Mouse (Mus musculus): ENCODE measurements around the gene Arpc1b. TPM values are rescaled to one million over a fixed set of nuclear protein-coding genes. Genes with fewer than 3 reads are reported as not detected.
A peak's percentile ranks its signal among the peaks of the same experiment; 100 is the strongest.

Gene Arpc1b
- total and polyA plus RNA-seq, 2 experiments = 30.9 to 137 TPM

DNA sequence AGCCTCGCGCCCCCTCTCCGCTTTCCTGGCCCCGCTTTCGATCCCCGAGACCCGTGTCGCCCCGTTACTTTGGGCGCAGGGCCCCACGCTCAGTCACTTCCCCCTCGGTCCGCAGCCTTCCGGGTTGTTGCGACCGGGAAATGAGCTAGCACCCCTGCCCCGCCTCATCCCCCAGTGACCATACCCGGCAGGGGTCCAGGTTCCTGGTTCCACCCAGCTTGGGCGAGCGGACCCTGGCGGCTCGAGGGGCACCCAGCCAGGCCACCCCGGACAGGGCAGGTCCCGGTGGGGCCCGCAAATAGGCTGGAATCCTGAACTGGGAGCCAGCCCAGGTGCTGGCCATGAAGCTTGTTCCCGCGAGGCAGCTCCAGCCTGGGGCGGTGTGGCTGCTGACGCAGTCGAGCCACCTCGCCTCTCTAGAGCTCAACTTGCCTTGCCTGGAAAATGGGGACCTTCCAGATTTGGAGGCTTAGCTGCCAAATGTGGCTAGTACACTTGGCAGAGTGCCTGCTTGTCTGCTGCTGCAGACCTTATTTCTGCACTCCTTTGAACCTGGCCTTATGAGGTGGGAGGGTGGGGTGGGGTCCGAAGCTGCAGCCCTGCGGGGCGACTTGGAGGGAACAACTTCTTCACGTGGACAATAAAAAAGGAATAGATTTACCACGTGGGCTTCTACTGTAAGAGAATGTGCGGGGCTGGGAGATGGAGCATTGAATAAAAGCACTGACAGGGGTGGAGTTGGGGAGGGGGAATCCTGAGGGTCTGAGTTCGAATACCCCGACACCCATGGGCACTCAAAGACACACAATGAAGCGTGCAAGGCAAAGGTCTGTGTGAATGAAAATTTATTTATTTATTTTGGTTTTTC is 825 bp downstream of the Arpc1b start:
- peak overlapping the region; percentile 86 for H3K4me3 ChIP-seq (ENCODE audit: insufficient read depth, low read depth, low read length)

DNA sequence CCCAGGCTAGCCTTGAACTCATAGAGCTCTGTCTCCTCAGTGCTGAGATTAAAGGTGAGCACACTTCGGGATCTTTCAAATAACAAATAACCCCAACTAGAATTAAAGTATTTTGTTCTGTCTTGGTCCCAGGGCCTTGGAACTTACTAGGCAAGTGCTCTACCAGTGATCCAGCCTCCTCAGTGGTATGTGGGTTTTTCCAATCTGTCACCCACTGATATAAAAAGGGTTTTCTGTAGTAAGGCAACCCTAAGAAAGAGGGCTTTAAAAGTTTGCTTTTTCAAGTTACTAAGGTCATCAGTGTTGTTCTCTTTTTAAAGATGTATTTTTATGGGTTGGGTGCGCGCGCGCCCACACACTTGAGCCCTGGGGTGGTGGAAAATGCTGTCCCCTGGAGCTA is 1.7 kb downstream of the Arpc1b start:
- no peak for TF ChIP-seq CTCF (IDR thresholded peaks at IDR 0.05; ENCODE audit: low read depth, low read length)
- TF ChIP-seq POLR2A (IDR thresholded peaks at IDR 0.05; ENCODE audit: extremely low read depth, insufficient read depth, low read length) = no peak
- Histone ChIP-seq H3K9ac (ENCODE audit: low read depth, low read length) (no peak overlapping the region), H3K27ac (replicated peaks; ENCODE audit: insufficient read depth, low read depth, low read length) (peak overlapping the region; percentile 60; the same call in 1 of the 2 replicates), H3K36me3 (ENCODE audit: control insufficient read depth, insufficient read depth, low read length) (no peaks in the 10 kb centered on the region), H3K4me1 (ENCODE audit: control insufficient read depth, insufficient read depth, low read length) (peaks cover 2% of the 10 kb centered on the region; the same call in 1 of the 2 replicates), H3K79me2 (ENCODE audit: control insufficient read depth, insufficient read depth, low read length) (peaks cover 5% of the 10 kb centered on the region; the same call in 1 of the 2 replicates), H3K27me3 (ENCODE audit: control insufficient read depth, insufficient read depth, low read length) (no peaks in the 10 kb centered on the region), H3K4me3 (ENCODE audit: insufficient read depth, low read depth, low read length) (no peak overlapping the region)
- 81% methylated on average over 5 of the region's 5 CpGs for WGBS
- DNase-seq (ENCODE audit: extremely low read depth, low read depth, low spot score) = no peak

More for the DNA sequence above, 825 bp downstream of the Arpc1b start:
- 13% methylated on average over 40 of the region's 40 CpGs for WGBS
- H3K36me3 ChIP-seq (ENCODE audit: control insufficient read depth, insufficient read depth, low read length) = no peaks in the 10 kb centered on the region
- peaks cover 5% of the 10 kb centered on the region; the same call in 1 of the 2 replicates for H3K79me2 ChIP-seq (ENCODE audit: control insufficient read depth, insufficient read depth, low read length)
- H3K27ac ChIP-seq (replicated peaks; ENCODE audit: insufficient read depth, low read depth, low read length) = peak overlapping the region; percentile 41; the same call in 1 of the 2 replicates
- H3K27me3 ChIP-seq (ENCODE audit: control insufficient read depth, insufficient read depth, low read length) = no peaks in the 10 kb centered on the region
- H3K4me1 ChIP-seq (ENCODE audit: control insufficient read depth, insufficient read depth, low read length) = peaks cover 2% of the 10 kb centered on the region; the same call in 1 of the 2 replicates
- no peak for TF ChIP-seq POLR2A (IDR thresholded peaks at IDR 0.05; ENCODE audit: extremely low read depth, insufficient read depth, low read length)
- no peak for TF ChIP-seq CTCF (IDR thresholded peaks at IDR 0.05; ENCODE audit: low read depth, low read length)
- peak; percentile 59 for DNase-seq (ENCODE audit: extremely low read depth, low read depth, low spot score)
- H3K9ac ChIP-seq (ENCODE audit: low read depth, low read length) = peak overlapping the region; percentile 84

DNA sequence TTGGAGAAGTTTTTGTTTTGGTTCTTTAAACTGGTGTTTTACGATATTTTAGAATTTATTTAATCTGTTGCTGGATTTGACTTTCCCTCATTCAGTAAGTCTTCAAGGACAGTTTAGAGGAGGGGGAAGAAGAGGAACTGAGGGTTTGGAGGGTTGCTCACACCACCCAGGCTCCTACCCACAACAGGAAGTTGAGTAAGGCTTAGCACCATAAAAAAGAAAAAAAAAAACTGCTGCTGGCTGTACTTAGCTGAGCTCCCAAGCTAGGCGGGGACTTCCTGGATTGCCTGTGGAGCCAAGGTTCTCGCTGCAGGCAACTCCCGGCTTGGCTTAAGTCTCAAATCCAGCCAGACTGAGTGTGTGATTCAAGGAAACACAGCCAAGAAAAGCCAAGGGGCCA is 2.3 kb downstream of the Arpc1b start:
- TF ChIP-seq CTCF (IDR thresholded peaks at IDR 0.05; ENCODE audit: low read depth, low read length) = no peak
- no peak for TF ChIP-seq POLR2A (IDR thresholded peaks at IDR 0.05; ENCODE audit: extremely low read depth, insufficient read depth, low read length)
- Histone ChIP-seq H3K27ac (replicated peaks; ENCODE audit: insufficient read depth, low read depth, low read length) (peak overlapping the region; percentile 60), H3K36me3 (ENCODE audit: control insufficient read depth, insufficient read depth, low read length) (no peaks in the 10 kb centered on the region), H3K27me3 (ENCODE audit: control insufficient read depth, insufficient read depth, low read length) (no peaks in the 10 kb centered on the region), H3K79me2 (ENCODE audit: control insufficient read depth, insufficient read depth, low read length) (peaks cover 5% of the 10 kb centered on the region; the same call in 1 of the 2 replicates), H3K4me1 (ENCODE audit: control insufficient read depth, insufficient read depth, low read length) (peaks cover 2% of the 10 kb centered on the region; the same call in 1 of the 2 replicates), H3K9ac (ENCODE audit: low read depth, low read length) (no peak overlapping the region), H3K4me3 (ENCODE audit: insufficient read depth, low read depth, low read length) (no peak overlapping the region; the same call in 1 of the 2 replicates)
- DNase-seq (ENCODE audit: extremely low read depth, low read depth, low spot score) = peak; percentile 49
- WGBS = 40% methylated on average over 4 of the region's 4 CpGs

DNA sequence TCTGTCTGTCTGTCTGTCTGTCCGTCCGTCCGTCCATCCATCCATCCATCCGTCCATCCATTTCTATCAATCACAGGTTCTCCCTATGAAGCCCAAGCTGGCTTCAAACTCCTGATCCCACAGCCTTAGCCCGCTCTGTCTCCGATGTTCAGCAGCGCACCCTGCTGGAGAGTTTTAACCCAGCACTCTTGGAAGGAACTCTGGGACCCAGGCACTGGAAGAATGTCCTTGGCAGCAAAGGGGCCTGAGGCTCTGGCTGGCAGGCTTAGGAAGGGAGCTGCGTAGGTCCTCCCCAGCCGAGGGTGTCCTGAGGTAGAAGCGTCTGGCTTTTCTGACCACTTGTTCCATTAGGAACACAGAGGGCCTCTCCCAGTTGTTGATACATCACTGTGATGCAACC is 2.9 kb downstream of the Arpc1b start:
- Histone ChIP-seq H3K4me3 (ENCODE audit: insufficient read depth, low read depth, low read length) (no peak overlapping the region; the same call in 1 of the 2 replicates), H3K36me3 (ENCODE audit: control insufficient read depth, insufficient read depth, low read length) (no peaks in the 10 kb centered on the region), H3K27ac (replicated peaks; ENCODE audit: insufficient read depth, low read depth, low read length) (peak overlapping the region; percentile 56), H3K27me3 (ENCODE audit: control insufficient read depth, insufficient read depth, low read length) (no peaks in the 10 kb centered on the region), H3K79me2 (ENCODE audit: control insufficient read depth, insufficient read depth, low read length) (peaks cover 5% of the 10 kb centered on the region; the same call in 1 of the 2 replicates), H3K9ac (ENCODE audit: low read depth, low read length) (0 out of 2 replicates have a peak overlapping the region, but pooled peaks have one; percentile 22), H3K4me1 (ENCODE audit: control insufficient read depth, insufficient read depth, low read length) (peaks cover 2% of the 10 kb centered on the region; the same call in 1 of the 2 replicates)
- TF ChIP-seq POLR2A (IDR thresholded peaks at IDR 0.05; ENCODE audit: extremely low read depth, insufficient read depth, low read length) (no peak), CTCF (IDR thresholded peaks at IDR 0.05; ENCODE audit: low read depth, low read length) (peak; percentile 81)
- 63% methylated on average over 10 of the region's 10 CpGs for WGBS
- no peak for DNase-seq (ENCODE audit: extremely low read depth, low read depth, low spot score)

DNA sequence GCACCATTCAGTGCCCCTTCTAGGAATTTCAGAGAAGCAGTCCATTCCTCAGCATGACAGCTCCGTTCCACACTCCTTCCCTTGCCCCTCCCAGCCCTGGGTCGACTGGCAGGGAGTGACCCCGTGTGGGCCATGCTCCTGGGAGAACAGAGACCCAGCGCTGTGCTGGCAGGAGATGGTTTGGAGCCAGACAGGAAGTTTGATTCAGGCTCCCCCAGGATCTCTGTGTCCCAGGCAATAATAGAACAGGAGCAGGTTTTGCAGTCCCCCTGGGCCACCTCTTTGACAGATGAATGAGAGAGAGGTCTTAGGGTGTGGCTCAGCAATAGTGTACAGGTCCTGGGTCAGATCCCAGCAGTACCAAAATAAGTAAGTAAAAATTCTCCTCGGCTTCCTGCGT is 4.0 kb downstream of the Arpc1b start:
- H3K36me3 ChIP-seq (ENCODE audit: control insufficient read depth, insufficient read depth, low read length) = no peaks in the 10 kb centered on the region
- no peaks in the 10 kb centered on the region for H3K27me3 ChIP-seq (ENCODE audit: control insufficient read depth, insufficient read depth, low read length)
- DNase-seq (ENCODE audit: extremely low read depth, low read depth, low spot score) = no peak
- no peak overlapping the region for H3K27ac ChIP-seq (replicated peaks; ENCODE audit: insufficient read depth, low read depth, low read length)
- H3K79me2 ChIP-seq (ENCODE audit: control insufficient read depth, insufficient read depth, low read length) = peaks cover 5% of the 10 kb centered on the region; the same call in 1 of the 2 replicates
- peaks cover 2% of the 10 kb centered on the region; the same call in 1 of the 2 replicates for H3K4me1 ChIP-seq (ENCODE audit: control insufficient read depth, insufficient read depth, low read length)
- no peak overlapping the region for H3K9ac ChIP-seq (ENCODE audit: low read depth, low read length)
- no peak for TF ChIP-seq CTCF (IDR thresholded peaks at IDR 0.05; ENCODE audit: low read depth, low read length)
- no peak for TF ChIP-seq POLR2A (IDR thresholded peaks at IDR 0.05; ENCODE audit: extremely low read depth, insufficient read depth, low read length)
- WGBS = 69% methylated on average over 6 of the region's 6 CpGs
- H3K4me3 ChIP-seq (ENCODE audit: insufficient read depth, low read depth, low read length) = no peak overlapping the region
